Mouse (Mus musculus): ENCODE measurements around the gene Lcn12. TPM values are rescaled to one million over a fixed set of nuclear protein-coding genes. Genes with fewer than 3 reads are reported as not detected.

Lcn12 gene
- polyA plus RNA-seq (2014; fragmentation: Nextera tagmentation; extraction: Ambion mirVana), result not detected in 2 replicates

DNA sequence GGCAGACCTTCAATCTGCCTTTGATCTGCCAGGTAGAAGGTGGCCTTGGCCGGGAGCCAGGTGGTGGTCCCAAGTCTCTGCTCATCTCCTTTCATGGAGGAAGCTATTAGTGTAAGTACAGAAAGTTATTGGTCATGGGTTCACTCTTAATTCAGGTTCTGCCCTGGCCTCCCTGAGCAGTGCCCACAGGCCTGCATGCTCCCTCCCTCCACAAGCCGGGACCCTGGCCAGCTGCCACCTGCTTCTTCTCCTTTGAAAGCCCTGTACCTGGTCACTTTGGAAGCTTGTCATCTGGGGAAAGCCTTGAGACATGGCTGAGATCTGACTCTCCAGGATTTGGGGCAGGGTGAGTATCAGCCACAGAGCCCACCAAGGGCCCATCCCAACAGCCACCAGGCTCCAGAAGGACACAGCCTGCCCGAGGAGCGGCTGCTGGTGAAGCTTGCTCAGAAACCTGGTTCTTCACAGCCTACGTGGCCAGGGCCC lies at the start of gene Lcn12:
Lcn12 (minus strand) TSS at position 436 of the 486 bp plus-strand sequence.
- ATAC-seq (ENCODE audit: low FRiP score) (no peak), DNase-seq (ENCODE audit: low spot score) (no peak)
- Histone ChIP-seq H3K27me3 (ENCODE audit: control insufficient read depth, insufficient read depth, low read length) (no peaks in the 10 kb centered on the region), H3K4me3 (ENCODE audit: low read depth, low read length) (no peak within 1 kb of the TSS), H3K4me1 (replicated peaks; ENCODE audit: control insufficient read depth, insufficient read depth, low read length) (no peaks in the 10 kb centered on the region), H3K27ac (ENCODE audit: low read depth, low read length) (no peak within 1 kb of the TSS), H3K4me2 (replicated peaks; ENCODE audit: low read depth, low read length) (no peak within 1 kb of the TSS), H3K36me3 (ENCODE audit: control insufficient read depth, insufficient read depth, low read length) (no peaks in the 10 kb centered on the region), H3K9me3 (ENCODE audit: control insufficient read depth, low read length) (no peaks in the 10 kb centered on the region), H3K9ac (ENCODE audit: low read depth, low read length) (no peak within 1 kb of the TSS)
- WGBS, result 93% methylated on average over 5 of the region's 5 CpGs

DNA sequence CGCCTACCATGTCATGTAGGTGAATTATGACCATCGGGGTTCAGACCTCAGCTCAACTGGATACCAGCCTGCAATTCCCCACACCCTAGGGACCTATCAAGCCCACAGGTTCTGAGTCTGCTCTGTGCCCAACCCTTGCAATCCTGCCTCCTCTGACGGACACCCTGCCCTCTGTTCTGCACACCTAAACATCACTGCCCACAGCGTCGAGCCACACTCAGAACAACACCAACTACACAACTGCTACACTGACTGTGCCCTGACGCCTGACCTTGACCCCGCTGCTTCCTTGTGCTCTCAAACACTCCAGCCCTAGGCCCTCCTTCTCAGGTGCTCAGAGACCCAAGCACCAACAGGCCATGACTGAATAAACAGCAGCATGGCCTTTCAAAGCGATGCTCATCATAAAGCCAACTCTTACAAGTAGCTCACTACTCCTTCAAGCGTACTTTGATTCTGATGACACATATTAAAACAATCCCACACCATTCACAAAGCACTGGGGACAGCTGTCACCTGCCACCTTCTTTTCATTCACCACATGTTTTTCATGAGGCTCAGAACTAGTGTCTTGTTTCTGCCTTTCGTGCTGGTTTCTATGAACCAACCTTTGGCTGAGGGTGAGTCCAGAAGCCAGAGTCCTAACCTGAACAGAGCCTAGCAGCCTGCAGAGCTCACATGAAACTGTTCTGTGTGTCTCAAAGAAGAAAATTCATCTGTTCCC lies 48.1 kb upstream of the Lcn12 start:
- no peaks in the 10 kb centered on the region for H3K4me1 ChIP-seq (replicated peaks; ENCODE audit: control insufficient read depth, insufficient read depth, low read length)
- DNase-seq (ENCODE audit: low spot score) (no peak), ATAC-seq (ENCODE audit: low FRiP score) (no peak)
- H3K4me3 ChIP-seq (ENCODE audit: low read depth, low read length), result no peak overlapping the region
- no peaks in the 10 kb centered on the region for H3K9me3 ChIP-seq (ENCODE audit: control insufficient read depth, low read length)
- 87% methylated on average over 10 of the region's 10 CpGs for WGBS
- H3K9ac ChIP-seq (ENCODE audit: low read depth, low read length), result no peak overlapping the region
- no peaks in the 10 kb centered on the region for H3K36me3 ChIP-seq (ENCODE audit: control insufficient read depth, insufficient read depth, low read length)
- H3K27ac ChIP-seq (ENCODE audit: low read depth, low read length), result no peak overlapping the region
- H3K27me3 ChIP-seq (ENCODE audit: control insufficient read depth, insufficient read depth, low read length), result no peaks in the 10 kb centered on the region
- no peak overlapping the region for H3K4me2 ChIP-seq (replicated peaks; ENCODE audit: low read depth, low read length)

DNA sequence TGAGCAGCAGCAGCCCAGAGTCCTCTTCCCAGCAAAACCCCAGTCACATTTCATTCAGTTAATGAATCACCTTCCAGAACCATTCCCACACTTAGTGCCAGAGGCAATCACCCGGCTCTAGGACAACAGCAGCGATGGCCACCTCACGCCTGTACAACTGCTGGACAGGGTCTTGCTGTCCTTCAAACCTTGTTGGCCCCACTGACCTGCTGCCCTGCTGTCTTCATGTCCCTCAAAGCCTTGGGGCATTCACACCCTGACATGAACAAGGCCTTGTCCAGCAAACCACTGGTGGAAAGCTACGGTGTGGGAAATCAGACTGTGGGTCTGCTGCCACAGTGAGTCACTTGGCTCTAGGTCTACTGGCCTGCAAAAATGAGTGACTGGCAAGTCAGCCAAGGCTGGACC lies 46.8 kb upstream of the Lcn12 start:
- 89% methylated on average over 4 of the region's 4 CpGs for WGBS

DNA sequence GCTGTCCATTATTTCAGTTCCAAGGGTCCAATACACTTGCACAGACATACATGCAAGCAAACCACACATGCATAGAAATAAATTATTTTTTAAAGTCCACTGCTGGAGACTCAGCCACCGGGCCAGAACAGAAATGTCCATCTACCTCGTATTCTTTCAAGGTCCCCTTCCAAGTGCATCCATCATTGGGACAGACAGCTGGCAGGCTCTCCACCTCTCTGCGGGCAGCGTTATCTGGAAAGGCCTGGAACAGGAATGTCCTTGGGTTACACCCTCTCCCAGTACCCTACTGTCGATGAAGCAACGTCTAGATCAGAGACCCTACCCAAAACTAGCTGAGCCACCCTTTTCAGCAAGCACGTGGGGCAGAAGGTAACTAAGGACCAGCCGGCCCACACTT lies 42.8 kb upstream of the Lcn12 start:
- no peak overlapping the region for H3K4me3 ChIP-seq (ENCODE audit: low read depth, low read length)
- H3K27me3 ChIP-seq (ENCODE audit: control insufficient read depth, insufficient read depth, low read length), result no peaks in the 10 kb centered on the region
- H3K36me3 ChIP-seq (ENCODE audit: control insufficient read depth, insufficient read depth, low read length), result no peaks in the 10 kb centered on the region
- no peak overlapping the region for H3K27ac ChIP-seq (ENCODE audit: low read depth, low read length)
- no peaks in the 10 kb centered on the region for H3K4me1 ChIP-seq (replicated peaks; ENCODE audit: control insufficient read depth, insufficient read depth, low read length)
- 94% methylated on average over 8 of the region's 8 CpGs for WGBS
- ATAC-seq (ENCODE audit: low FRiP score), result no peak
- no peak overlapping the region for H3K9ac ChIP-seq (ENCODE audit: low read depth, low read length)
- no peak for DNase-seq (ENCODE audit: low spot score)
- no peaks in the 10 kb centered on the region for H3K9me3 ChIP-seq (ENCODE audit: control insufficient read depth, low read length)
- H3K4me2 ChIP-seq (replicated peaks; ENCODE audit: low read depth, low read length), result no peak overlapping the region

More for the DNA sequence above, 46.8 kb upstream of the Lcn12 start:
- DNase-seq (ENCODE audit: low spot score), result no peak
- Histone ChIP-seq H3K4me1 (replicated peaks; ENCODE audit: control insufficient read depth, insufficient read depth, low read length) (no peaks in the 10 kb centered on the region), H3K27ac (ENCODE audit: low read depth, low read length) (no peak overlapping the region), H3K36me3 (ENCODE audit: control insufficient read depth, insufficient read depth, low read length) (no peaks in the 10 kb centered on the region), H3K27me3 (ENCODE audit: control insufficient read depth, insufficient read depth, low read length) (no peaks in the 10 kb centered on the region), H3K4me3 (ENCODE audit: low read depth, low read length) (no peak overlapping the region), H3K4me2 (replicated peaks; ENCODE audit: low read depth, low read length) (no peak overlapping the region), H3K9ac (ENCODE audit: low read depth, low read length) (no peak overlapping the region), H3K9me3 (ENCODE audit: control insufficient read depth, low read length) (no peaks in the 10 kb centered on the region)
- no peak for ATAC-seq (ENCODE audit: low FRiP score)

DNA sequence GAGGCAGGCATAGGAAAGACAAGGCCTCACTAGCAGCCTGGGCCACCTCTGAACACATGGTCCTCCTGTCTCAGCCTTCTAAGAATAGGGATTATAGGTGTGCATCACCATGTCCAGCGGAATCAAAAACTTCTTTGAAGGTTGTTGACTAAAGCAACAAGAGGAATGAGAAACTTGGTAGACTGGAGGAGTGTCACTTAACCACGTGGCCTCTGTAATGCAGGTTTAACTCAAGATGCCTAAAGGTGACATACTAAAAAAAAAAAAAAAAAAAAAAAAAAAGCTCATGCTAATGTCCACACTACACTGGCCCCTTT lies 41.1 kb upstream of the Lcn12 start:
- H3K4me1 ChIP-seq (replicated peaks; ENCODE audit: control insufficient read depth, insufficient read depth, low read length), result no peaks in the 10 kb centered on the region
- H3K27ac ChIP-seq (ENCODE audit: low read depth, low read length), result no peak overlapping the region
- ATAC-seq (ENCODE audit: low FRiP score) (no peak), DNase-seq (ENCODE audit: low spot score) (no peak)
- 93% methylated on average over 2 of the region's 2 CpGs for WGBS
- no peaks in the 10 kb centered on the region for H3K27me3 ChIP-seq (ENCODE audit: control insufficient read depth, insufficient read depth, low read length)
- no peak overlapping the region for H3K4me2 ChIP-seq (replicated peaks; ENCODE audit: low read depth, low read length)
- H3K9me3 ChIP-seq (ENCODE audit: control insufficient read depth, low read length), result no peaks in the 10 kb centered on the region
- H3K9ac ChIP-seq (ENCODE audit: low read depth, low read length), result no peak overlapping the region
- H3K36me3 ChIP-seq (ENCODE audit: control insufficient read depth, insufficient read depth, low read length), result peaks cover 3% of the 10 kb centered on the region; the same call in 1 of the 2 replicates
- H3K4me3 ChIP-seq (ENCODE audit: low read depth, low read length), result no peak overlapping the region

DNA sequence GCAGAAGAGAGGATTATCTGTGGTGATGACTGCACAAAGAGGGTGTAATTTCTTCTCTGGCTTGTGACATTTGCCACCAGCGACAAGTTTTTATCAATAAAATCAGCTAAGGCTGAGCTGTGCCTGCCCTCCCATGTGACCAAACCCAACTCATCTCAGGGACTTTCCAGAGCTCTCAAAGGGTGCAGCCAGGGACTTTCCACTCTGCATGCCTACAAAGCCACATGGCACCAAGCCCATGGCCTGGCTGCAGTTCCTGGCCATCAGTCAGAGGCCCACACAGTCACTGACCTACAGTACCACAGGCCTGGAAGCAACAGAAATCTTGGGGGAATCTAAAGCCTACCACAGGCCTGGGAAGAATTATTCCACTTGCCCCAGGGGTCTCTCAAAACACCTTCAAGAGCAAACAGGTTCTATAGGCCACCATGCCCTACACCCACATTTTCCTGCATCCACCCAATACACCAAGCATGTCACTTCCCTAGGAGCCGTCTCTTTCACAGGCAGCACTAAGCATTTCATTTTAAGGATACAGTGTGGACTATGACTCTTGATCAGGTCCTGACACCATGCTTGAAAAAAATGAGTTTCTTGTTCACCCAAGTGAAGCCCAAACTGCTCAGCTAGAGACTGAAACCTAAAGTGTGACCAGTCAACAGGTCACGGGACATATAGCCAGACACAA lies 40.6 kb upstream of the Lcn12 start:
- H3K9ac ChIP-seq (ENCODE audit: low read depth, low read length), result no peak overlapping the region
- WGBS, result 97% methylated on average over 3 of the region's 3 CpGs
- no peak overlapping the region for H3K4me3 ChIP-seq (ENCODE audit: low read depth, low read length)
- no peak overlapping the region for H3K4me2 ChIP-seq (replicated peaks; ENCODE audit: low read depth, low read length)
- no peaks in the 10 kb centered on the region for H3K4me1 ChIP-seq (replicated peaks; ENCODE audit: control insufficient read depth, insufficient read depth, low read length)
- H3K36me3 ChIP-seq (ENCODE audit: control insufficient read depth, insufficient read depth, low read length), result peaks cover 3% of the 10 kb centered on the region; the same call in 1 of the 2 replicates
- ATAC-seq (ENCODE audit: low FRiP score) (no peak), DNase-seq (ENCODE audit: low spot score) (no peak)
- H3K27me3 ChIP-seq (ENCODE audit: control insufficient read depth, insufficient read depth, low read length), result no peaks in the 10 kb centered on the region
- no peaks in the 10 kb centered on the region for H3K9me3 ChIP-seq (ENCODE audit: control insufficient read depth, low read length)
- no peak overlapping the region for H3K27ac ChIP-seq (ENCODE audit: low read depth, low read length)

DNA sequence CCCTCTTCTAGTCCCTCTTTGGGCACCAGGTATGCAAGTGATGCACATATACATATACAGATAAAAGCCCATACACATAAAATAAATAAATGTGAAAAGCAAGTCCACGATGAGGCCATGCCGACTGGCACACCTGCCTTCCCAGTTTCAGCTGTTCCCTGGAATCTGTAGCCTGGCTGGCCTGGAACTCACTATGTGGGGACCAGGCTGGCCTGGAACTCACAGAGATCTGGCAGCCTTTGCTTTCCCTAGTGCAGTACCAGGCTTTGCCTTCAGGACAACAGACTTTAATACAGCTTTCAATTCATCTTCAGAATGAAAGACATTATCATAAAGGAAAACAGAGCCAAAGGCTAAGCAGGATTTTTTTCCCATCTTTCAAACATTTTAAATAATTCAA lies 40.0 kb upstream of the Lcn12 start:
- DNase-seq (ENCODE audit: low spot score) (no peak), ATAC-seq (ENCODE audit: low FRiP score) (no peak)
- H3K27ac ChIP-seq (ENCODE audit: low read depth, low read length), result no peak overlapping the region
- no peaks in the 10 kb centered on the region for H3K27me3 ChIP-seq (ENCODE audit: control insufficient read depth, insufficient read depth, low read length)
- H3K4me2 ChIP-seq (replicated peaks; ENCODE audit: low read depth, low read length), result no peak overlapping the region
- no peaks in the 10 kb centered on the region for H3K9me3 ChIP-seq (ENCODE audit: control insufficient read depth, low read length)
- no peaks in the 10 kb centered on the region for H3K4me1 ChIP-seq (replicated peaks; ENCODE audit: control insufficient read depth, insufficient read depth, low read length)
- no peak overlapping the region for H3K9ac ChIP-seq (ENCODE audit: low read depth, low read length)
- H3K4me3 ChIP-seq (ENCODE audit: low read depth, low read length), result no peak overlapping the region
- WGBS, result 98% methylated on average over 2 of the region's 2 CpGs
- H3K36me3 ChIP-seq (ENCODE audit: control insufficient read depth, insufficient read depth, low read length), result peaks cover 3% of the 10 kb centered on the region; the same call in 1 of the 2 replicates

DNA sequence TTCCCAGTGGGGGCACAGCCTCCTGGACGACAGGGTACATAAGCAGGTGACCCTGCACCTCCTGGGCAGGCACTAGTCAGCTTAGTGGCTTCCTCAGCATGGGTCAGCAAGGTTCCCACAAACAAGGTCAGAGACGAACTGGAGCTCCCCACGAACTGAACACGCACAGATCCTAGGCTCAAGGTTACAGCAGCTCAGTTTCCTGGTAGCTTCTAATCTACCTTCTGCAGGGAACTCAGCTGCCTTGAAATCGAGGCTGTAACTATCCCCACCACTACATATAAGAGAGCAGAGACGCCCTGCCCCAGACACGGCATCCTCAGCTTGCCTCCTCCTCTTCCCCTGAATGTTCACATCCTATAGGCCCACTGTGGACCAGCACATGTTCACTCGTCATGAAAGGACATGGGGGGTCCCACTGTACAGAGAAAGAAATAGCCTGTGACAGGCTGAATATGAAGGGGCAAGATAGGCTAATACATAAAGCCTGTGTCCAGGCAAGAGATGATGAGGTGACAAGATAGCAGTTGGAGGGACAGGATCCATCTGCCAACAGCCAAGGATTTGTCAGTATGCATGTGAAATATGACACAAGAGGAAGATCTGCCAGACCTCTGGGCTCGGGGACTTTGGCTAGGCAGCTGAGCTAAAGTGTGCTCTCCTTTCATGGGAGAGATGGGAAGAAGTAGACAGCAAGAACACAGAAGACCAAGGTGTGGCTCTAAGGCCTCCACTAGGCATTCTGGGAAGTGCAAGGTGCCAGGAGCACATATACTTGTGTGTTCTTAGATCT lies 33.0 kb upstream of the Lcn12 start:
- H3K4me2 ChIP-seq (replicated peaks; ENCODE audit: low read depth, low read length), result no peak overlapping the region
- no peak overlapping the region for H3K9ac ChIP-seq (ENCODE audit: low read depth, low read length)
- H3K27ac ChIP-seq (ENCODE audit: low read depth, low read length), result no peak overlapping the region
- no peak overlapping the region for H3K4me3 ChIP-seq (ENCODE audit: low read depth, low read length)
- ATAC-seq (ENCODE audit: low FRiP score) (no peak), DNase-seq (ENCODE audit: low spot score) (no peak)
- H3K9me3 ChIP-seq (ENCODE audit: control insufficient read depth, low read length), result no peaks in the 10 kb centered on the region
- peaks cover 13% of the 10 kb centered on the region for H3K36me3 ChIP-seq (ENCODE audit: control insufficient read depth, insufficient read depth, low read length)
- no peaks in the 10 kb centered on the region for H3K27me3 ChIP-seq (ENCODE audit: control insufficient read depth, insufficient read depth, low read length)
- 89% methylated on average over 9 of the region's 9 CpGs for WGBS
- H3K4me1 ChIP-seq (replicated peaks; ENCODE audit: control insufficient read depth, insufficient read depth, low read length), result no peaks in the 10 kb centered on the region

Measured in hindbrain, embryonic 11.5 days (tissue).